Mouse (Mus musculus) cerebellum, adult 9-10 months (tissue): ENCODE measurements around the gene Vwa3b.
A peak's percentile ranks its signal among the peaks of the same experiment; 100 is the strongest.
"Not testable (repeated sequence)": the region's sequence is repeated elsewhere in the genome, so short reads cannot be mapped to it uniquely, and the experiment has no call there.

Experiments
- DNase-seq: peaks from one replicate; pipeline ENCODE4 v3.0.0; 2022

The Vwa3b gene

GRCm38 (mm10) chr1:37025962-37026686 is at the start of gene Vwa3b:
Vwa3b (plus strand) TSS chr1:37026596.
- DNase-seq: no peak

GRCm38 (mm10) chr1:36976770-36977169 is 49.6 kb upstream of the Vwa3b start:
- no peak for DNase-seq

GRCm38 (mm10) chr1:36982191-36982961 is 44.0 kb upstream of the Vwa3b start:
- DNase-seq: no peak

GRCm38 (mm10) chr1:36983754-36984153 is 42.6 kb upstream of the Vwa3b start:
- DNase-seq: no peak

- DNase-seq: no peak
Observed at GRCm38 (mm10) chr1:36984406-36984805, 42.0 kb upstream of the Vwa3b start.

GRCm38 (mm10) chr1:36985896-36986295 is 40.5 kb upstream of the Vwa3b start:
- no peak for DNase-seq

- no peak for DNase-seq
Observed at GRCm38 (mm10) chr1:36986396-36987160, 39.8 kb upstream of the Vwa3b start.

GRCm38 (mm10) chr1:36987172-36988148 is 38.9 kb upstream of the Vwa3b start:
- DNase-seq: no peak

GRCm38 (mm10) chr1:36988161-36988560 is 38.2 kb upstream of the Vwa3b start:
- no peak for DNase-seq

GRCm38 (mm10) chr1:36988561-36988960 is 37.8 kb upstream of the Vwa3b start:
- DNase-seq: no peak

GRCm38 (mm10) chr1:36994296-36994695 is 32.1 kb upstream of the Vwa3b start:
- no peak for DNase-seq

- no peak for DNase-seq
Observed at GRCm38 (mm10) chr1:36995760-36996159, 30.6 kb upstream of the Vwa3b start.

GRCm38 (mm10) chr1:36996561-36997213 is 29.7 kb upstream of the Vwa3b start:
- DNase-seq: peak; percentile 8

- no peak for DNase-seq
Observed at GRCm38 (mm10) chr1:37000307-37000706, 26.1 kb upstream of the Vwa3b start.

- no peak for DNase-seq
Observed at GRCm38 (mm10) chr1:37001636-37002315, 24.6 kb upstream of the Vwa3b start.

GRCm38 (mm10) chr1:37002316-37003008 is 23.9 kb upstream of the Vwa3b start:
- DNase-seq: no peak

GRCm38 (mm10) chr1:37004533-37004932 is 21.9 kb upstream of the Vwa3b start:
- no peak for DNase-seq

GRCm38 (mm10) chr1:37005036-37005435 is 21.4 kb upstream of the Vwa3b start:
- no peak for DNase-seq

- not testable (repeated sequence) for DNase-seq
Observed at GRCm38 (mm10) chr1:37006529-37006928, 19.9 kb upstream of the Vwa3b start.

GRCm38 (mm10) chr1:37009880-37010279 is 16.5 kb upstream of the Vwa3b start:
- DNase-seq: no peak
